Mouse (Mus musculus) layer of hippocampus, postnatal 36 days (tissue): ENCODE data around the gene Ccng1. TPM values are rescaled to one million over a fixed set of nuclear protein-coding genes. Genes with fewer than 3 reads are reported as not detected.
"Not testable (repeated sequence)": the region's sequence is repeated elsewhere in the genome, so short reads cannot be mapped to it uniquely, and the experiment has no call there.

ENCODE experiments used
- DNase-seq, 2 experiments: peaks; one replicate each; pipeline ENCODE4 v3.0.0; 2022
- total RNA-seq, 2 experiments: library from RNA; stranded (reverse); gene quantifications; 2 replicates each; pipeline ENCODE4 v1.2.3; 2021

Ccng1 gene
- total RNA-seq, 2 experiments from 2014 or later, result 66.6 to 70.5 TPM

DNA sequence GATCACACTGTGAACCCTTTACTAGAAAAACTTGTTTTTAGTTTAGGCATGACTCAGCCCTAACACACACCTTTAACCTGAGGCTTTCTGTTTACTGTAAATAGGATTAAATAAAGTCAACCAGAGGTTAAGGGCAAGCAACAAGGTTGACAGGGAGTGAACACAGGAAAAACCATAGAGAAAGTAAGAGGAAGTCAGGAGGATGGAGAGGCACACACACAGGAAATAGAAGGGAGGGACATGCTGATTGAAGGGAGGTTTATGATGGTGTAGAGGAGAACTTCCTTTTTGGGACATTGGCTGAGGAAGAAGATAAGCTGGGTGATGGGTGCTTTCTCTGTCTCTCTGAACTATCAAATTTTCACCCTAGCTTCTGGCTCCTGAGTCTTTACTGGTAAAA is 36.8 kb downstream of the Ccng1 start:
- no peak for DNase-seq

DNA sequence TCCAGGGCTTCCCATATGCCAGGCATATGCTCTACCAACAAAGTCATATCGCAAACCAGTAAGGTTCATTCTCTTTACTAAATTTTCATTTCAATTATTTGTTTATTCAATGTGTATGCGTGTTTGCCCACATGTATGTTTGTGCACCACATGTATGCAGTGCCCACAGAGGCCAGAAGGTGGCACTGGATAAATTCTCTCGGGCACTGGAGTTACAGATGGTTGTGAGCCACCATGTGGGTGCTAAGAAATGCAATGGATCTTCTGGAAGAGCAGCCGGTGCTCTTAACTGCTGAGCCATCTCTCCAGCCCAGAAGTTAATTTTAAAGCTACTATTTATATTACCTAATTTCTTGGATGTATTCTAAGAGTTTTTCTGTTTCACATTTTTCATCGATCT is 39.6 kb downstream of the Ccng1 start:
- no peak for DNase-seq

- no peak for DNase-seq
Observed at GRCm38 (mm10) chr11:40713858-40714257, 41.3 kb downstream of the Ccng1 start.

- DNase-seq, result not testable (repeated sequence)
Observed at GRCm38 (mm10) chr11:40709899-40710298, 45.2 kb downstream of the Ccng1 start.

Other genes starting within 250 kb of the Ccng1 start
- gene Mat2b, start 60.1 kb downstream of the Ccng1 start, total RNA-seq, result 100 to 1,000 TPM; 120 to 130 TPM
- gene Hmmr, start 21.9 kb downstream of the Ccng1 start, total RNA-seq, result under 1 TPM; 0.30 to 0.61 TPM
- gene Nudcd2, start 21.6 kb downstream of the Ccng1 start, total RNA-seq, result 10 to 100 TPM; 20.4 to 22.1 TPM